Mouse (Mus musculus) subcutaneous adipose tissue, adult 2 months (tissue): ENCODE data around the gene Nkx6-2. TPM values are rescaled to one million over a fixed set of nuclear protein-coding genes. Genes with fewer than 3 reads are reported as not detected.

Experiments
- polyA plus RNA-seq: library from polyadenylated mRNA; depleted of rRNA; stranded (reverse); fragments of >200 nt; gene quantifications from 2 replicates; pipeline ENCODE4 v1.2.3, GENCODE M21; 2012; ENCODE audit warnings: low replicate concordance; rRNA removed

The Nkx6-2 gene
- polyA plus RNA-seq, result not detected in 2 replicates

GRCm38 (mm10) chr7:139582595-139582994, at the start of gene Nkx6-2:
Gene Nkx6-2, minus strand, starts transcription at chr7:139582797.

Other genes starting within 250 kb of the Nkx6-2 start
- gene Inpp5a, start 193.7 kb downstream of the Nkx6-2 start, polyA plus RNA-seq, result 44.8 and 56.9 TPM in 2 replicates
- gene Cfap46, start 101.0 kb upstream of the Nkx6-2 start, polyA plus RNA-seq, result 0.14 and 0.66 TPM in 2 replicates